Mouse (Mus musculus) midbrain, postnatal 0 days (tissue): Measurements from ENCODE around the gene Mark1. TPM values are rescaled to one million over a fixed set of nuclear protein-coding genes. Genes with fewer than 3 reads are reported as not detected.

Source experiments
- ATAC-seq: fragments of 200-750 bp; cut with Nextera tagmentation; 2 replicates; pipeline ENCODE4 v1.8.0; 2017; ENCODE audit warnings: moderate number of reproducible peaks, mild to moderate bottlenecking, moderate TSS enrichment, moderate library complexity; ENCODE audit not compliant: low FRiP score
- DNase-seq: peaks from one replicate; pipeline ENCODE4 v3.0.0-alpha.2; 2015; ENCODE audit warnings: low spot score
- H3K27ac ChIP-seq: fragments of 300-500 bp; sonication (generic); 2 replicates; pipeline ENCODE4 v1.5.1; 2014; ENCODE audit warnings: low read depth, mild to moderate bottlenecking, low read length, mixed read lengths
- H3K27me3 ChIP-seq: fragments of 300-500 bp; sonication (generic); 2 replicates; pipeline ENCODE4 v1.6.1; 2014; ENCODE audit warnings: low read length, control low read depth, mixed read lengths; ENCODE audit not compliant: insufficient read depth
- H3K36me3 ChIP-seq: fragments of 300-500 bp; sonication (generic); 2 replicates; pipeline ENCODE4 v1.6.1; 2014; ENCODE audit warnings: low read length, control low read depth, mixed read lengths; ENCODE audit not compliant: insufficient read depth
- H3K4me1 ChIP-seq: fragments of 300-500 bp; sonication (generic); 2 replicates; pipeline ENCODE4 v1.6.1; 2014; ENCODE audit warnings: mild to moderate bottlenecking, control low read depth, antibody characterized with exemption, low read length, mixed read lengths; ENCODE audit not compliant: insufficient read depth
- H3K4me2 ChIP-seq: fragments of 300-500 bp; sonication (generic); 2 replicates; pipeline ENCODE4 v1.6.1; 2014; ENCODE audit warnings: low read depth, mild to moderate bottlenecking, low read length, mixed read lengths; ENCODE audit not compliant: poor library complexity, severe bottlenecking
- H3K4me3 ChIP-seq: fragments of 300-500 bp; sonication (generic); 2 replicates; pipeline ENCODE4 v1.5.1; 2014; ENCODE audit warnings: low read depth, mild to moderate bottlenecking, low read length, moderate library complexity
- H3K9ac ChIP-seq: fragments of 300-500 bp; sonication (generic); replicated peaks from 2 replicates; pipeline ENCODE4 v1.6.1; 2014; ENCODE audit warnings: mild to moderate bottlenecking, low read length, moderate library complexity, mixed read lengths; ENCODE audit not compliant: poor library complexity, severe bottlenecking
- H3K9me3 ChIP-seq: fragments of 300-500 bp; sonication (generic); 2 replicates; pipeline ENCODE4 v1.6.1; 2016; ENCODE audit warnings: low read length, control low read depth
- CTCF ChIP-seq: IDR thresholded peaks from 2 replicates; pipeline ENCODE4 v1.5.1; 2016; ENCODE audit warnings: antibody characterized with exemption, mild to moderate bottlenecking
- WGBS: fragments of 180-500 bp; shearing (Covaris S2); extraction: QIAGEN DNeasy Blood & Tissue Kit; methylation state at CpG from one replicate; pipeline ENCODE4 v1.1.7; 2014; 5-methylcytosine and 5-hydroxymethylcytosine counted together
- polyA plus RNA-seq: library from polyadenylated mRNA; unstranded; fragments of >200 nt; fragmentation: Nextera tagmentation; extraction: Ambion mirVana; gene quantifications from 2 replicates; pipeline ENCODE4 v1.2.1, GENCODE M21; 2015
- total RNA-seq: library from RNA; depleted of rRNA; stranded (reverse); fragments of >200 nt; gene quantifications from 2 replicates; pipeline ENCODE4 v1.2.3, GENCODE M21; 2014

Gene Mark1
- total and polyA plus RNA-seq, 2 experiments from 2014 or later = 13.0 to 69.1 TPM

- H3K27me3 ChIP-seq = no peaks in the 10 kb centered on the region
- DNase-seq (no peak), ATAC-seq (no peak)
- no peak overlapping the region for H3K4me2 ChIP-seq
- TF ChIP-seq CTCF = no peak
- H3K4me1 ChIP-seq = no peaks in the 10 kb centered on the region
- H3K4me3 ChIP-seq = no peak overlapping the region
- H3K27ac ChIP-seq = no peak overlapping the region
- 85% methylated on average over 6 of the region's 6 CpGs for WGBS
- H3K9me3 ChIP-seq = no peaks in the 10 kb centered on the region
- no peak overlapping the region for H3K9ac ChIP-seq
- H3K36me3 ChIP-seq = peaks cover 7% of the 10 kb centered on the region
Measured at GRCm38 (mm10) chr1:184931097-184931496, 68.3 kb downstream of the Mark1 start.

GRCm38 (mm10) chr1:184928382-184928781 is 71.0 kb downstream of the Mark1 start:
- Histone ChIP-seq H3K4me1 (no peaks in the 10 kb centered on the region), H3K36me3 (peaks cover 23% of the 10 kb centered on the region), H3K27ac (no peak overlapping the region), H3K4me2 (no peak overlapping the region), H3K4me3 (no peak overlapping the region), H3K27me3 (no peaks in the 10 kb centered on the region), H3K9me3 (no peaks in the 10 kb centered on the region), H3K9ac (no peak overlapping the region)
- ATAC-seq (no peak), DNase-seq (no peak)
- 71% methylated on average over 1 of the region's 1 CpGs for WGBS
- TF ChIP-seq CTCF = no peak

- Histone ChIP-seq H3K4me2 (no peak overlapping the region), H3K27me3 (no peaks in the 10 kb centered on the region), H3K9ac (no peak overlapping the region), H3K4me3 (no peak overlapping the region), H3K4me1 (no peaks in the 10 kb centered on the region), H3K36me3 (peaks cover 27% of the 10 kb centered on the region), H3K9me3 (no peaks in the 10 kb centered on the region), H3K27ac (no peak overlapping the region)
- ATAC-seq (no peak), DNase-seq (no peak)
- no peak for TF ChIP-seq CTCF
- 92% methylated on average over 1 of the region's 1 CpGs for WGBS
Measured at GRCm38 (mm10) chr1:184927911-184928310, 71.5 kb downstream of the Mark1 start.

GRCm38 (mm10) chr1:184922824-184923223 is 76.5 kb downstream of the Mark1 start:
- H3K27me3 ChIP-seq = no peaks in the 10 kb centered on the region
- no peak overlapping the region for H3K4me2 ChIP-seq
- TF ChIP-seq CTCF = no peak
- H3K27ac ChIP-seq = no peak overlapping the region
- H3K9ac ChIP-seq = no peak overlapping the region
- H3K4me3 ChIP-seq = no peak overlapping the region
- H3K36me3 ChIP-seq = peaks cover 47% of the 10 kb centered on the region
- WGBS = 88% methylated on average over 13 of the region's 13 CpGs
- H3K4me1 ChIP-seq = no peaks in the 10 kb centered on the region
- DNase-seq (no peak), ATAC-seq (no peak)
- H3K9me3 ChIP-seq = no peaks in the 10 kb centered on the region

GRCm38 (mm10) chr1:184920057-184920456 is 79.3 kb downstream of the Mark1 start:
- TF ChIP-seq CTCF = no peak
- 85% methylated on average over 5 of the region's 5 CpGs for WGBS
- Histone ChIP-seq H3K36me3 (peaks cover 47% of the 10 kb centered on the region), H3K4me3 (no peak overlapping the region), H3K4me2 (no peak overlapping the region), H3K9ac (no peak overlapping the region), H3K27me3 (no peaks in the 10 kb centered on the region), H3K27ac (no peak overlapping the region), H3K4me1 (no peaks in the 10 kb centered on the region), H3K9me3 (no peaks in the 10 kb centered on the region)
- ATAC-seq = no peak
- DNase-seq = no peak

GRCm38 (mm10) chr1:184918227-184918888 is 81.0 kb downstream of the Mark1 start:
- Histone ChIP-seq H3K9ac (no peak overlapping the region), H3K27ac (no peak overlapping the region), H3K36me3 (peaks cover 41% of the 10 kb centered on the region), H3K9me3 (no peaks in the 10 kb centered on the region), H3K4me1 (no peaks in the 10 kb centered on the region), H3K27me3 (no peaks in the 10 kb centered on the region), H3K4me3 (no peak overlapping the region), H3K4me2 (no peak overlapping the region)
- ATAC-seq (no peak), DNase-seq (peak; percentile 42)
- TF ChIP-seq CTCF = peak; percentile 74
- 66% methylated on average over 5 of the region's 5 CpGs for WGBS
